Mouse (Mus musculus) lung, adult 2 months (tissue): ENCODE data around the gene Lrrc17. TPM values are rescaled to one million over a fixed set of nuclear protein-coding genes. Genes with fewer than 3 reads are reported as not detected.

Experiments
- DNase-seq: peaks from one replicate; pipeline ENCODE4 v3.0.0; 2022
- H3K4me1 ChIP-seq: fragments of 200-500 bp; 2 replicates; pipeline ENCODE4 v1.6.1; 2011; ENCODE audit warnings: low read length; ENCODE audit not compliant: control insufficient read depth, insufficient read depth
- H3K4me3 ChIP-seq: fragments of 200-500 bp; replicated peaks from 2 replicates; pipeline ENCODE3; 2011; ENCODE audit warnings: low read depth, mild to moderate bottlenecking, control low read depth, low read length; ENCODE audit errors: extremely low read depth
- CTCF ChIP-seq: fragments of 200-500 bp; IDR thresholded peaks from 2 replicates; pipeline ENCODE4 v1.5.1; 2011; ENCODE audit warnings: mild to moderate bottlenecking, low read length, control low read depth; ENCODE audit not compliant: insufficient read depth
- POLR2A ChIP-seq: fragments of 200-500 bp; IDR thresholded peaks from 2 replicates; pipeline ENCODE4 v1.6.1; 2011; ENCODE audit warnings: low read depth, mild to moderate bottlenecking, control low read depth, low read length, borderline replicate concordance; ENCODE audit errors: extremely low read depth
- WGBS: fragments of 180-500 bp; shearing (Covaris S2); methylation state at CpG from one replicate; pipeline ENCODE4 v1.1.7; 2018; 5-methylcytosine and 5-hydroxymethylcytosine counted together
- polyA plus RNA-seq: library from polyadenylated mRNA; depleted of rRNA; stranded (reverse); fragments of >200 nt; gene quantifications from 2 replicates; pipeline ENCODE4 v1.2.3, GENCODE M21; 2012

Lrrc17 gene
- polyA plus RNA-seq, 1 experiment, result 4.6 TPM

DNA sequence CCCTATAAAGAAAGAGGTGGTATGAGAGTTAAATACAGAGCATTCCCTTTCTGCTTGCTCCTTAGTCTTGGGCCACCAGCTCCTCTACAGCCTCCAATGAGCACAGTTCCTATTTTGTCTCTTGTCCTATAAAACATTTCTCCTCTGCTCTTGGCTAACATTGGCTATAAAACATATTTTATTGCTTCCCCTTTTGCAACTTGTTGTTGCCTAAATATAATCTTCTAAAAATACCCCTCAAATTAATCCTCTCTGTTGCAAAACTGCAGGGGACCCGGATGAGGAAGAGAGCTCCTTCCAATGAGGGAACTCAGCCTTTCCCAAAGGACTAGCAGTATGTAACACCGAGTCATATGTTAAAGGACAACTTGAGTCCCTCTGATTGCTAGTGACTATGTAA, 20.6 kb downstream of the Lrrc17 start:
- TF ChIP-seq CTCF, result no peak
- no peak for TF ChIP-seq POLR2A
- WGBS, result 52% methylated on average over 2 of the region's 2 CpGs
- H3K4me3 ChIP-seq, result no peak overlapping the region
- no peak for DNase-seq
- H3K4me1 ChIP-seq, result no peaks in the 10 kb centered on the region

DNA sequence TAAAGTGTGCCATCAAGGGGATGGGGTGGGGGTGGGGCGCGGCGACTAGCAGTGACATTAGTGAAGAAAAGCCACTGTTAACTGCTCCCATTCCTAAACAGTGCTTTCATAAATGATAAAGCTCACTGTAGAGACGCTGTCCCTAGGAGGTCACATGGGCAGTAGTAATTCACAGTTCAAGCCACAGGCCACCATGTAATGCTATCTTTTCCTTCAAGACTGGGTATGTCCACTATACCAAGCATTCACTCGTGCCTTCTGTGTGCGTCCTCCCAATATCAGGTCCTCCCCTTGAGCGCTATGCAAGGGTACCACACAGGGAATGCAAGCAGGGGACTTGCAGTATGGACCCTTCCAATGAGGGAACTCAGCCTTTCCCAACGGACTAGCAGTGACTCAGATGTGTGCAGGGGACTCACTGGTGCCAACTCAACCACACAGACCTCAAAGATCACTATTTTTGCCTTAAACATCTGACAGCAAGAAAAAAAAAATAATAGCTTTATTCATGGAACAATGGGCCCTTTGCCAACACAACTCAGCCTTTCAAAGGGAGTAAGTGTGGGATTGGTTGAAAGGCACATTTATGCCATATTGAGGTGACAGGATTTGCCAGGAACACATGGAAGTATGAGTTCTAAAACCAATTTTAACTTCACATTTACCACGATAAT, 22.2 kb downstream of the Lrrc17 start:
- WGBS, result 90% methylated on average over 9 of the region's 9 CpGs
- H3K4me1 ChIP-seq, result no peaks in the 10 kb centered on the region
- TF ChIP-seq POLR2A (no peak), CTCF (no peak)

DNA sequence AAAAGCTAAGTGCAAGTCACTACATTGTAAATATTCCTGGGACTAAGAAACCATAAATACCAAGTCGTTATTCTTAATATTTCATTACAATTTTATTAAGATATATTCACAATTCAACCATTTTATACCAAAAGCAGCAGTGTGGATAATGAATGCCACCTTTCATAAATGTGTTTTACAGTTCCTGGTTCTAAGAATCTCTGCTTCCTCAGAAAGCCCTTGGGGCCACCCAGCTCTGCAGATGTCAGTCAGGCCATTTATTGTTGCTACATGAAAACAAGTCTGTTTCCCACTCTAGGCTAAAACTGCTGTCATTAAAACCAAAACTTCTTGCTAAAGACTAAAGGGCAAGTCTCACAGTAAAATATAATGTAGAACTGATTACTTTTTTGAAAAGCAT, 24.4 kb downstream of the Lrrc17 start:
- Histone ChIP-seq H3K4me3 (no peak overlapping the region), H3K4me1 (no peaks in the 10 kb centered on the region)
- no peak for DNase-seq
- no peak for TF ChIP-seq POLR2A
- TF ChIP-seq CTCF, result no peak
- WGBS, result 68% methylated on average over 1 of the region's 1 CpGs

More for the DNA sequence above, 22.2 kb downstream of the Lrrc17 start:
- H3K4me3 ChIP-seq, result no peak overlapping the region
- DNase-seq, result no peak

DNA sequence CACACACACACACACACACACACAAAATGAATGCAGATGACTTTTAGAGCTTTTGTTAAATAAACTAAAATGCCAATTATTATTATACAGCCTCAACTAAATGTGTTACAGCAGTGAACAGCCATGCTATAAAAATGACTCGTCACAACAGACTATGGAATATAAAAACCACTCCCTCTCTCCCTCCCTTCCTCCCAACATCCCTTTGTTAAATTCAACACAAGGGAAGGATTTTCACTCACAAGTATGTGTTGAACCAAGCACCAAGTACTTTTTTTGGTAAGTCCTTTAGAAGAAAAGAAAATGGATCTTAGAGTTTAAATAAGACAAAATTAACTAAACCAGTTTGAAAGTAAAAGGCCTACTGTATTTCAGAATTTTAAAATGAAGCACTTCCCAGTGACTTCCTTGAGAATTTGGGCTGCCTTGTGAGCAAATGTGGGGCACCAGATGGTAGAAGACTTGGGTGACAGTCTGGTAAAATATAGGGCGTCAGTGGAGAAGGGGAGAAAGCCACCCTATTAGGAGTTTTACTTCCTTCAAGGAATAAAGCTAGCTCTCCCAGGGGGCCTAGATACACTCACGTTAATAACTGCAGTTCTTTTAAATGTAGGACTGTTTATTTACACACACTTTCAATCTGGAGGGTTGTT, 29.5 kb downstream of the Lrrc17 start:
- Histone ChIP-seq H3K4me3 (no peak overlapping the region), H3K4me1 (no peaks in the 10 kb centered on the region)
- 75% methylated on average over 3 of the region's 3 CpGs for WGBS

DNA sequence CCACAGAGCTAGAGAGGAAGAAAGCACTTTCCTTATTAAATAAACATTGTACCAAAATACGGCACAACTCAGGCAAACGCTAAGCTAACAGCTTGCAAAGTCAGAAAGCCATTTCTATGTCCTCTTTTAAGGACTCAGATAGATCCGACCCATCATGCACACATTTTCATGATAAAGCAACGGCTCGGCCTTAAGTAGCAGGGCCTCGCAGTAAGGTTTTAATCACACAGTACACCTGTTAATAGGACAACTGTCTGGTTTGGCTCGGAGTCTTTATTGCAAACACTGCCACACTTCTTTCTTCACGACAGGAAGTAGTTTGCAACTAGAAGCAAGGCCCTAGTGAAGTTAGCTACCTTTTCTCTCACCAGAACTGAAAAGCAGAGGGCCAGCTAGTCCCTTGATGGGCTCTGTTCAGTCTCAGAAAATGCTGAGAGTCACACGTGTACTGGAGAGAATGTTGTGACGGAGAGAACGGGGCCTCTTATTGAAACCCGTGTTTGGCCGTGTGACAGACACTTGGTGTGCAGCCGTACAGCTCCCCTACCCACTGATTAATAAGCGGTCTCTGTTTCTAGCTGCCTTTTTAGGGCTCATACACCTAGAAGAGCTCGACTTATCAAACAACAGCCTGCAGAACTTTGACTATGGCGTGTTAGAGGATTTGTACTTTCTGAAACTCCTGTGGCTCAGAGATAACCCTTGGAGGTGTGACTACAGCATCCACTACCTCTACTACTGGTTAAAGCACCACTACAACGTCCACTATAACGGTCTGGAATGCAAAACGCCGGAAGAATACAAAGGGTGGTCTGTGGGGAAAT, 31.2 kb downstream of the Lrrc17 start:
- WGBS, result 63% methylated on average over 21 of the region's 21 CpGs
- TF ChIP-seq POLR2A (no peak), CTCF (no peak)
- H3K4me1 ChIP-seq, result no peaks in the 10 kb centered on the region
- no peak overlapping the region for H3K4me3 ChIP-seq
- DNase-seq, result no peak

More for the DNA sequence above, 29.5 kb downstream of the Lrrc17 start:
- TF ChIP-seq POLR2A (no peak), CTCF (no peak)
- DNase-seq, result no peak

DNA sequence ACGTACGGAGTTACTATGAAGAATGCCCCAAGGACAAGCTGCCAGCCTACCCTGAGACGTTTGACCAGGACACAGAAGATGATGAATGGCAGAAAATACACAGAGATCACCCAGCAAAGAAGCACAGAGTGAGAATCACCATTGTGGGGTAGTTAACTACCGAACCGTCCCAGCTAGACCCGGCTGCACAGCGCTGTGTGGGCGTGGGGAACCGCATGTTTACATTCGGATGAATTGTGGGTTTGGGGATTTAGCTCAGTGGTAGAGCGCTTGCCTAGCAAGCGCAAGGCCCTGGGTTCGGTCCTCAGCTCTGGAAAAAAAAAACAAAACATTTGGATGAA, 31.8 kb downstream of the Lrrc17 start:
- no peak for DNase-seq
- H3K4me1 ChIP-seq, result no peaks in the 10 kb centered on the region
- TF ChIP-seq POLR2A (no peak), CTCF (no peak)
- WGBS, result 83% methylated on average over 13 of the region's 13 CpGs
- no peak overlapping the region for H3K4me3 ChIP-seq

DNA sequence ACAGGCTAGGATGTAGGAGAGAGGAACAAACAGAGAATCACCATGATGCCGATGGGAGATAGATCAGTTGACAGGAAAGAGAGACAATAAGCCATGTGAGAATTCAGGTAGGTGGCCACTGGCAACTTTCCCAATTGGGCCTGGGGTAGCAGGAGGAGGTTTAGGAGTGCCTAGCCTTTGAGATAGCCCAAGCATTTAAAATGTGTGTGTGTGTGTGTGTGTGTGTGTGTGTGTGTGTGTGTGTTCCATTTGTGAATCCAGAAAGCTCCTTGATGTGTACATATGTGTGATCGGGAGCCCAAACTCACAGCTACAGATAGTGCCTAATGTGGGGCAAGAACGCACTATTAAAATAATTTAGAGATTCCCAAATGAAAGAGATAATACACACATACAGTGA, 34.8 kb downstream of the Lrrc17 start:
- DNase-seq, result no peak
- Histone ChIP-seq H3K4me3 (no peak overlapping the region), H3K4me1 (no peaks in the 10 kb centered on the region)
- 81% methylated on average over 3 of the region's 3 CpGs for WGBS
- TF ChIP-seq POLR2A, result no peak

DNA sequence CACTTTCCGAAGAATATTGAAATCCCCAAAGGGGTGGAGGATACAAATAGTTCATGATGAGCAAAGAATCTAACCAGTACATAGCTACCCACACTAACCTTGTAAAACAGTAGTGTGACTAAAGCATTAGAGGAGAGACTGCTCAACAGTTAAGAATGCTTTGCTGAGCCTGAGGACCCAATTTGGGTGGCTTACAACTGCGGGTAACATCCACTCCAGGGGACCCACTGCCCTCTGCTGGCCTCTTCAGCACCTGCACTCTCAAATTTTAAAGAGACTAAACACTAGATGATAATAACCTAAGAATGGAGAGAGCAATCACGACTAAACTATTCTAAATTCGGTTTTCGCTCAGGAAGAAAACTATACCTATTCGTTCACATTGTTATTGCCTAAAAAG, 43.4 kb downstream of the Lrrc17 start:
- no peaks in the 10 kb centered on the region for H3K4me1 ChIP-seq
- peak; percentile 20 for DNase-seq
- WGBS, result 49% methylated on average over 6 of the region's 6 CpGs
- no peak overlapping the region for H3K4me3 ChIP-seq
- no peak for TF ChIP-seq POLR2A
- peak; percentile 79 for TF ChIP-seq CTCF

DNA sequence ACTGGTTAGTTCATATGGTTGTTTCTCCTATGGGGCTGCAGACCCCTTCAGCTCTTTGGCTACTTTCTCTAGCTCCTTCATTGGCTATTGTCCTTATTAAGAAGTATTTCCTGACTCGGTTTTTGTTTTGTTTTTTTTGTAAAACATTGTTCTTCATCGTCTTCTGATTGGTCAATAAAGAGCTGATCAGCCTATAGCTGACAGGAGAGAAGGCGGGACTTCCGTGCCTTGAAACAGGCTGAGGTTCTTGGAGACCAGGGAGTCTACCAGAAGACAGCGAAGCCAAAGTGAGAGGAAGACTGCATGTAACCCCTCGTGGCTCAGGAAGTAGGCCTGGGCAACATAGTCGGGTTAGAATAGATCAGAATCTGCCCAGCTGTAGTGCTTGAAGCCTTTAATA, 44.3 kb downstream of the Lrrc17 start:
- Histone ChIP-seq H3K4me1 (no peaks in the 10 kb centered on the region), H3K4me3 (no peak overlapping the region)
- 66% methylated on average over 7 of the region's 7 CpGs for WGBS
- no peak for DNase-seq
- no peak for TF ChIP-seq POLR2A
- no peak for TF ChIP-seq CTCF
